Mouse (Mus musculus) C2C12 (cell line): ENCODE measurements around the gene Tuba4a.

Experiments used
- CEBPB ChIP-seq: IDR thresholded peaks from one replicate; pipeline ENCODE4 v1.6.1; 2011; ENCODE audit warnings: low read depth, mild to moderate bottlenecking, control low read depth, moderate library complexity
- CTCF ChIP-seq: IDR thresholded peaks from one replicate; pipeline ENCODE4 v1.5.1; 2011; ENCODE audit not compliant: control insufficient read depth, insufficient read depth, insufficient read length
- MAX ChIP-seq: IDR thresholded peaks from one replicate; pipeline ENCODE4 v1.6.1; 2011; ENCODE audit warnings: mild to moderate bottlenecking, control low read depth
- MYOD1 ChIP-seq: IDR thresholded peaks from one replicate; pipeline ENCODE4 v1.6.1; 2011; ENCODE audit warnings: low read depth; ENCODE audit not compliant: control insufficient read depth, insufficient read length
- USF1 ChIP-seq: IDR thresholded peaks from one replicate; pipeline ENCODE4 v1.6.1; 2011; ENCODE audit warnings: low read depth, mild to moderate bottlenecking, control low read depth, moderate library complexity

DNA sequence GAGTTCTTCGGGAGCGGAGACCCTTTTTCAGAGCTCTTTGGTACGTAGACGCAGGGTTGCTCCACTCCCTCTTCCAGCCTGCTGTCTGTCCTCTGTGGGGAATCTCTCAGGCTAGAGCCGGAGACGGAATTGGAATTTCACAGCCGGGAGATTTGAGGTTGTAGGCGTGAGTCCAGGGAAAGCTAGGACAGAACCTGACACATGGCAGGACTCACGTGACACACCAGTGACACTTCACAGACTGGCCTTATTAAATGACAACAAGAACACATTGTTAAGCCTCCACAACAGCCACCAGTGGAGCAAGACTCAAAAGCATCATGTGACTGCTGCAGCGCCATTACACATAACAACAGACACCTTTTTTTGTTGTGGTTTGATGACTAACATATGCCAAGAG lies 19.9 kb upstream of the Tuba4a start:
- no peak for TF ChIP-seq CTCF
- TF ChIP-seq CEBPB: no peak
- TF ChIP-seq USF1: no peak
- no peak for TF ChIP-seq MAX
- no peak for TF ChIP-seq MYOD1
